Mouse (Mus musculus) stomach, postnatal 0 days (tissue): ENCODE measurements around the gene Slc22a22.

Source experiments
- CTCF ChIP-seq: IDR thresholded peaks from 2 replicates; pipeline ENCODE4 v1.5.1; 2016; ENCODE audit warnings: antibody characterized with exemption, low read depth, mild to moderate bottlenecking, moderate library complexity
- EP300 ChIP-seq: optimal IDR thresholded peaks from 2 replicates; pipeline ENCODE3; 2016; ENCODE audit warnings: antibody characterized with exemption

GRCm38 (mm10) chr15:57380381-57380780 lies 97.0 kb downstream of the Slc22a22 start:
- no peak for TF ChIP-seq CTCF
- no peak for TF ChIP-seq EP300
